Mouse (Mus musculus) right cerebral cortex, postnatal 10 days (tissue): ENCODE results near the gene Erbb3.

ENCODE experiments used
- DNase-seq, 2 experiments: peaks; one replicate each; pipeline ENCODE4 v3.0.0; 2021; ENCODE audit warnings: low spot score in 2 of 2

Gene Erbb3

DNA sequence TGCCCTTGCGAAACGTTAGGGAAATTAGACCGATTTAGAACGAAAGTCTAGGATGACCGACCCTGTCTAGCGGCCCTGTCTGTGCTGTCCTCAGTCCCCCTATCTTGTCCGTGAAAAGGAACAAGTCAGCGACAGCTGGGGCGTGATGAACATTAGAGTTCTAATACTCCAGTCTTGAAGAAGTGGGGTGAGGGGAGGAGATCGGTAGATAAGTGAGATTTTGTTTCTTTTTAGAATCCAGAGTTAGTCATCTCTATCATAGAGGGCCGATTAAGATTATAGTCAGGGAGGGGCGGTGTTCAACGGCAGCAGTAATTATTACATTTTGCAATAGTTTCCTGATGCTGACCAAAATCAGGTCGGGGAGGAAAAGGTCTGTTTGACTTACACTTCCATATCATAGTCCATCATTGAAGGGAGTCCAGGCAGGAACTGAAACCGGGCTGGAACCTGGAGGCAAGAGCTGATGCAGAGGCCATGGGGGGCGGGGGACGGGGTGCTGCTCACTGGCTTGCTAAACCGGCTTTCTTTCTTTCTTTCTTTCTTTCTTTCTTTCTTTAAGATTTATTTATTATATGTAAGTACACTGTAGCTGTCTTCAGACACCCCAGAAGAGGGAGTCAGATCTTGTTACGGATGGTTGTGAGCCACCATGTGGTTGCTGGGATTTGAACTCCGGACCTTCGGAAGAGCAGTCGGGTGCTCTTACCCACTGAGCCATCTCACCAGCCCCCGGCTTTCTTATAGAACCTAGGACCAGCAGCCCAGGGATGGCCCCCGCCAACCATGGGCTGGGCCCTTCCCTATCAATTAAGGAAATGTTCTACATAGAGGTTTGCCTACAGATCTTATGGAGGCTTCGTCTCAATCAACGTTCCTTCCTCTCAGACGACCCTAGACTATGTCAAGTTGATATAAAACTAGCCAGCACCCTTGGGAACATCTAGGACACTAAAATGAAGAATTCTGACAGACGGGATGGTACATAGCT is 62.8 kb downstream of the Erbb3 start:
- DNase-seq = no peak

DNA sequence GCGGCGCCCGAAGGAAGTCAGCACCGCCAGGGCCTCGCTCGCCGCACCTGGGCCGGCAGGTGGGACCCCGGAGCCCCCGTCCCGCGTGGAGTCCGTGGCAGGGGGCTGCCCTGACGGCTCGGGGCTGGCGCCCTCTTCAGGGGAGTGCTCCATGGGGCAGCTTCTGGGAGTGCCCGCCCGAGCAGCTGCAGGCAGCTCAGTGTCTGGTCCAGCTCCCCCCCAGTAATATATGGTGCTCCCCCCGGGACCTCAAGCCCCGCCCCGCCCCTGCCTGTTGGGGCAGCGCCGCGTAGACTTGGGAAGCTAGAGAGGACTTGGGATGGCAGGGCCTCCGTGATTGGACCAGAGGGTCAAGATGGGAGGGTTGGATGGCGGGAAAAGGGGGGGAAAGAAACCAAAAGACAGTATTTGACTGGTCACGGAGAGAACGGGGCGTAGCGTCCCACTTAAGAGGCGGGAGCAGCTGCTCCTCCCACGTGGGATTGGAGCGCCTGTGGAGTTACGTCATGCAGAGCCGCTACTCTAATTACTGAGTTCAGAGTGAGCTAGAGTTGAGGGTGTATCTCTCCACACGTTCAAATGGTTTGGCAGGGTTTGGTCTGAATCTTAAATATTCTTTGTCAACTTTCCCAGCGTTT is 63.7 kb downstream of the Erbb3 start, which contains the start of gene Esyt1:
TSS of gene Esyt1 (minus strand) at position 201 of the 638 bp plus-strand sequence.
- DNase-seq = peak; percentile 95 to 97

DNA sequence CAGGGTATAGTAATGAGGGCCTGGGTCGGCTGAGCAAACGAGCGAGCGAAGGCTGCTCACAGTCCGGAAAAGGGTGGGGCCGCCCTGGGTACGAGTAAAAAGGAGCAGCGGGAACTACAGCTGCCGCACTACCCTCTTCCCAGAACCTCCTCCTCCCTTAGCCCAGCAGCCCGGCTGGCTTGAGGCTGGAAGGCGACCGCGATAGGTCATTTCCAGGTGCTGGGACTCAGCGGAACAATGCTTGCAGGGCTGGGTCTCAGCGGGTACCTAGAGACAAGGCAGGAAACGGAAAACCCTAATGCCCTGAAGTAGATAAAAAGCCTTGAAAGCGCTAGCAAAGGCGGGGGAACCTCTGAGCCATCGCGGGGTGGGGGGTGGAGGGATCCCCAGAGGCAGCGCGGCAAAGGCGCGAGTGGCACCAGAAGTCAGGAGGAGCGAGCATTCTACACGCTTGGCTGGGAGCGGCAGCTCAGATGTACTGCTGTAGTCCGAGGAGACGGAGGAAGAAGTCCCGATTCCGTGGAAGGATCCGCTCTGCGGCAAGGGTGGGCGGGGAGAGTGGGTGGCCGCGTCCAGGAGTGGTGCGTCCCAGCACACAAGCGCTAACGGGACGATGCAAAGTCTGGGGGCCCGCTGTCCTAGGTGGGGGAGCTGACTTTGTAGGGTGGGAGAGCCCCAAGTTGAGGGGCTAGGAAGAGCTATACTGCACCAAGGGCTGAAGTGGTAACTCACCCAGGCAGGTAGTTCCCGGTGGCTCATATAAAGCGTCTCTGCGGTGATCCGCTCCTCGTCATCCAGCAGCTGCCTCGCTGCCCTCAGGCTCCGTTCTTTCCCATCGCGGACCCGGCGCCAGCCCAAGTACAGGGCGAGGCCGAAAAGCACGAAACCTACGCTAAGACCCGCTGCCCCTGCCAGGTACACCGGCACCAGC is 64.5 kb downstream of the Erbb3 start:
- DNase-seq = peak; percentile 57 to 64

DNA sequence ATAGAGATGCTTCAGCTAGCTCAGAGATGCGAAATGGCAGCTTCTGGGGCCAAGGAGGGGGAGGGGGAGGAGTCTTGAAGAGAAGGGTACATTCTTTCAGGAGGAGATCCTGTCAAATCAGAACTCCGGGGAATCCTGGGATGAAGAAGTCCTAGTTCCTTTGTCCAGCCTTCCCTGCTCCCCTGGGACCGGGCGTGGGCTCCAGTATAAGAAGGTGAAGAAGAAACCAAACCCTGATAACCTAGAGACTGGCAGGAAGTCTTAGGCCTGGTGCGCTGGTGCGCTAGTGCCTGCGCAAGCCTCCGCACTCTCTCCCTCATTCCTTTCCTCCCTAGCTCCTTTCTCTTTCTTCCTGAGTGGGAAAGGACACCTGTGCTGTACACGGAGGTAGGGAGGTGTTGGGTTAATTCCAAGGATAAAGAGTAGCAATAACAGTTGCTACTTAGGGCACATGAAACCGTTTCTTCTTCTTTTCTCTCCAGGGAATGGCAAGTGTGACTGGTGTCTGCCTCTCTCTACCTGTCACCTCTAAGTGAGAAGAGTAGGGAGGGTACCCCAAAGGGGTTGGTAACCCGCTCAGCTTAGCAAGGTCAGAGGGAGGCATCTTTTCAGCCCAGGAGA is 65.2 kb downstream of the Erbb3 start:
- no peak for DNase-seq

DNA sequence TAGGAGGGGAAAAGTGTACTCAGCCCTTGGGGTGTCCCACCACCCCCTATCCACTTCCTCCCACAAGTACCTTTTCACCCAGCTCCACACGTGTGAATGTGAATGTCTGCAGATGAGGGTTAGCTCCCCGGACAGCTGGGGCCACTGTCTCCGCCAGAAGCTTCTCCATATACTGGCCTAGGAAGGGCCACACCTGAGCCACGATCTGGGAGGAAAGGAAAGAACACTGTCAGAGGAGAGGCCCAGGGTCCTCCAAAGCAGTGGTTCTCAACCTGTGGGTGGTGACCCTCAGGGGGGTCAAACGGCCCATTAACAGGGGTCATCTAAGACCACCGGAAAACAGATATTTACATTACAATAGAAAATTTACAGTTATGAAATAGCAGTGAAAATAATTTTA is 67.1 kb downstream of the Erbb3 start:
- DNase-seq = no peak

DNA sequence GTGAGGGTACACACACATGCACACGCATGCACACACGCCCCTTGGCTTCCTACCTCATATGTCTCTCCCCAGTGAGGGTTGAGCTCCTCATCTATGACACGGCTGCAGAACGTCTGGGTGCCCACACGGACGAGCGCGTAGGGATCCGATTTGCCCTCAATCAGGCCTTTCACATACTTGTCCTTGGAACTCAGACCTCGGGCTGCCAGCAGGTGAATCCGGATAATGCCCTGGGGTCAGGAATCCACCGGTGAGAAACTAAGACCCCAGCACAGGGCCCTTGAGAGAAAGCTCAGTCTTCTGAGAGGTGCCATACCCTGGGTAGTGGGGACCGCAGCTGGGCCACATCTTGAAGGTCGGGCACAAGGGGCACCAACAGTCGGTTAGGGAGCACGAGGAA is 68.9 kb downstream of the Erbb3 start:
- no peak for DNase-seq

DNA sequence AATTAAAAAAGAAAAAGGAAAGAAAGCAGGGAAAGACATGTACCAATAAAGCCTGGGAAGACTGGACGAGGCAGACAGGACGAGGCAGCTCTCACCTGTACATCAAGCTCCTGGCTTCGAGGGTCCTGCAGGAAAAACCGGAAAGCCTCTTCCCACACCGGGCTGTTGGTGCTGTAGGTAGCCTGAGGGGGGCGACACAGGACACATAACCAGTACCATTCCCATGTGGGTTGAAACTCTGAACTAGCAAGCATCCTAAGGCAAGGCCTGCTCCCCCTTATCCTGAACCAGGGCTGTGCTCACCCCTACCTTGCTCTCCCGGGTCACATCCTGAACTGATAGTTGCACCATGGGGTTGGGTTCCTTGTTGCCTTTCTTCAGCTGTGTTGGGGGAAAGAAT is 70.6 kb downstream of the Erbb3 start:
- DNase-seq = peak in 1 of 2 experiments; percentile 51
